Mouse (Mus musculus) cortical plate, adult 2 months (tissue): ENCODE data around the gene Fhdc1. TPM values are rescaled to one million over a fixed set of nuclear protein-coding genes. Genes with fewer than 3 reads are reported as not detected.

Experiments used
- H3K27ac ChIP-seq: fragments of 200-500 bp; 2 replicates; pipeline ENCODE4 v1.5.1; 2012; ENCODE audit warnings: low read length, control low read depth, inconsistent platforms; ENCODE audit not compliant: insufficient read depth
- H3K4me1 ChIP-seq: fragments of 200-500 bp; 2 replicates; pipeline ENCODE4 v1.6.1; 2011; ENCODE audit warnings: low read length; ENCODE audit not compliant: control insufficient read depth, insufficient read depth
- H3K4me3 ChIP-seq: fragments of 200-500 bp; 2 replicates; pipeline ENCODE4 v1.5.1; 2011; ENCODE audit warnings: mild to moderate bottlenecking, low read length, control low read depth; ENCODE audit not compliant: insufficient read depth
- CTCF ChIP-seq: fragments of 200-500 bp; IDR thresholded peaks from 2 replicates; pipeline ENCODE4 v1.5.1; 2011; ENCODE audit warnings: mild to moderate bottlenecking, control low read depth, low read length; ENCODE audit not compliant: insufficient read depth; ENCODE audit errors: extremely low read depth
- POLR2A ChIP-seq: fragments of 200-500 bp; IDR thresholded peaks from 2 replicates; pipeline ENCODE4 v1.6.1; 2011; ENCODE audit warnings: mild to moderate bottlenecking, low read length, control low read depth; ENCODE audit not compliant: insufficient read depth; ENCODE audit errors: extremely low read depth
- polyA plus RNA-seq: library from polyadenylated mRNA; depleted of rRNA; stranded (reverse); fragments of >200 nt; gene quantifications from 2 replicates; pipeline ENCODE4 v1.2.3, GENCODE M21; 2012

Gene Fhdc1
- polyA plus RNA-seq, 1 experiment = 1.9 TPM

DNA sequence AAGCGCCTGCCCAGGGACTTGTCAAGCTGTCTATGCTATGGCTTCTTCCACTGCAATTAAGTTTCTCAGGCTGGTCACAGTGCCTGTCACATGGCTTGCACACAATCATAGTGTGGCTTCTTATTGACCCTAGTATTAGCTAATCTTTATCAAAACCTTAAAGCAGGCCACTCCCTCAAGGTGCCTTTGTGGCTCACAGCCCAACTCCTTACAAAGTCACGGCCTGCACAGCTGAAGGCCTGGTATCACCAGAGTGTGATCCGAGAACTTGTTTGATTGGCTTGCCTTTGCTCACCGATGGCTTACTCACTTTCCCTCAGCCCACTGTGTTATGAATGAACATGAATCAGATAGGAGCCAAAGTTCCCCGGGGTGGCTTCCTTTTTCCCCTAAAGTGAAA lies 52.5 kb downstream of the Fhdc1 start:
- Histone ChIP-seq H3K4me3 (no peak overlapping the region), H3K4me1 (no peaks in the 10 kb centered on the region), H3K27ac (no peak overlapping the region)
- TF ChIP-seq CTCF (no peak), POLR2A (no peak)

DNA sequence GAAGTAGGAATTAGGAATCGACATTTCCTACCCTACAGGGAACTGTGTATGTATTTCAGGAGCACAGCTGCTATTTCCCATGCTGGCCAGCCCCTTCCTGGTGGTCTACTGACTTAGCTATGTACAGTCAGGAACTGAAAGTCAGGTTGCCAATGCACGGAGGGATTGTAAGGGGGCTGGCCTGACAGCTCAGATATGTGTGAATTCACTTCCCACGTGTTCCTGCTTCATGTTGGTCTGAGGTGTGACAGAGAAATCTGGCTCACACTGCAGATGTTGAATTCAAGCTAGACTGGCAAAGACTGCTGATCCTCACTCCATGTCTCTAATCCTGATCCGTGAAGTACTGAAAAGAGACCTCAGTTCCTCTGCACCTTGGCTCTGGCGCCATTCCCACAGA lies 57.9 kb downstream of the Fhdc1 start:
- H3K27ac ChIP-seq = no peak overlapping the region
- no peak overlapping the region for H3K4me3 ChIP-seq
- TF ChIP-seq CTCF (no peak), POLR2A (no peak)
- no peaks in the 10 kb centered on the region for H3K4me1 ChIP-seq

DNA sequence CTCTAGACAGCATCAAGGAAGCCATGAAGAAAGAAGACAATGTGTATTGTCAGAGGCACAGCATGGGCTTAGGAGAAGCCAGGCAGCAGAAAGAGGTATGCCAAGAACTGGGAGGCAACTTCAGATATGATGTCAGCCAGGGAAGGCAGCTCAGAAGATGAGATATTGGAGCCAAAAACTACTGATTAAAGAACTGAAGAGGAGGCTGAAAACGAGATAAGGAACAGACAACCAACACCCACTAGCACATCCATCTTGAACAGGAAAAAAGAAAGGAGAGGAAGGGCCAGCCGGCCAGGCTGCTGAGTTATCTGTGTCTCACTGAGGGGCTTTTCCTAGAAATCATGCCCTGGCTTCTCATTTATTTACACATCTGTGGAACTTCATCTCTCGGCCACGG lies 66.4 kb downstream of the Fhdc1 start:
- TF ChIP-seq POLR2A (no peak), CTCF (no peak)
- no peak overlapping the region for H3K4me3 ChIP-seq
- no peaks in the 10 kb centered on the region for H3K4me1 ChIP-seq
- no peak overlapping the region for H3K27ac ChIP-seq

DNA sequence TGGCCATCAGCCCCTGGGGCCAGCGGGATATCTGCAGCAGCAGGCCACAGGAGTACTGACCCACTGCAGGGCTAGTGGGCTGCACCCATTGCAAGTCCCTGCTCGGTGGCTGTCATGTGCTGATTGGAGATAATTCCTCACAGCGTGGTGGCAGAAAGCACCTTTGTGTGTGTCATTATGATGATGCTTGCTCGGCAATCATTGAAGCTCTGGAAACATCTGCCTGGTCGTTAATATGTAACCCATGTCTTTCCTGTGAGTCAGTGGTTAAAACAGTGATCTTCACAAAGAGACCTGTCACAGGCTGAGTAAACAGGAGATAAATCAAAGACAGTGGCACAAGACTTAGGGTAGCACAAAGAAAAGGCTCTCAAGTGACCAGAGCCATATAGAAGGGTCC lies 67.3 kb downstream of the Fhdc1 start:
- H3K27ac ChIP-seq = no peak overlapping the region
- no peak overlapping the region for H3K4me3 ChIP-seq
- H3K4me1 ChIP-seq = no peaks in the 10 kb centered on the region
- TF ChIP-seq POLR2A = no peak
- no peak for TF ChIP-seq CTCF

DNA sequence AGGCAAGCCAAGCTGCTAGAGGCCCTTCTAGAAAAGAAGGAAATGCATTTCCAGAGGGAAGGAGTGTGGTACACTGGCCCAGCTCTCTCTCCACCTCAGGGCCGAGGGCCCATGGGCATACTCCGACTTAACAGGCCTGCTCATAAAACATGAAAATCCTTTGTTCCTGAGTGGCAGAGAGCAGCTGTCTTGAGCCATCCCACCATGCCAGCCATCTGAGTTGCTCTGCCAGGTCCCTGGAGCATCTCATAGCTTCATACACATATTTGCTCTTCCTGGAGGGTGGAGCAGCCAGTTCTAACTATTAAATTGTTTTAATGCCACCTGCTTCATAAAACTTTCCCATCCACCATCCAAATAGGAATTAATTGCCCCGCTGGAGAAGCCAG lies 70.8 kb downstream of the Fhdc1 start:
- Histone ChIP-seq H3K4me1 (no peaks in the 10 kb centered on the region), H3K4me3 (no peak overlapping the region), H3K27ac (no peak overlapping the region)
- TF ChIP-seq POLR2A (no peak), CTCF (no peak)

DNA sequence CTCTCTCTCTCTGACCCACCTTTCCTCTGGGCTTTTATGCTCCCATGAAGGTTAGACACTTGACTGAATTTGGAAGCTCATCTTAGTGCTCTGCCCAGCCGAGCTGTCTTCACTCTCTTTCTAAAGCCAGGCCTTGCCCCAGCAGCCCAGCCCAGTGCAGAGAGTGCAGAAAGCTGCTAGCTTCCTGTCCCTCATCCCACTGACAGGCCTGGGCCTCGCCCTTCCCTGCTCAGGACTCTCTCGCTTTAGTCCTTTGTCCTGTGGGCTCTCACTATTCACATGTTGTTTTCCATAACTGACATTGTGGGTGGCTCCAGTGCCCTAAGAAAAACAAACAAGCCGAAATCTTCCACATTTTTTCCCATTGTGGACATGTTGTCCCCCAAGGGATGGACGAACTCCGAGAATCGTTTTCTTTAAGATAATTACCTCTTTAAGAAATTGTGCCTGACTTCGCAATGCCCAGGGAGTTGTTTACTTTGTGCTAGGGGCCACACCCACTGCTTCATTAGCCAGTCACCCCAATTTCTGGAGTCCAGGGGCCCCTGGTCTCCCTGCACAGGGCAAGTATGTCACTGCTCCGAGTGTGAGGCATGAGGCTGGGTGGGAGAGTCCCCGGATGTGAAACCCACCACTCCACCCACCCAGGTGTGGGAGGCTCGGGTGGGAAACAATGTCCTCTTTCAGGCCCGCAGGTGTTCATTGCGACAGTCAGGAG lies 71.3 kb downstream of the Fhdc1 start:
- Histone ChIP-seq H3K27ac (no peak overlapping the region), H3K4me1 (no peaks in the 10 kb centered on the region), H3K4me3 (no peak overlapping the region)
- TF ChIP-seq CTCF = no peak
- TF ChIP-seq POLR2A = no peak

DNA sequence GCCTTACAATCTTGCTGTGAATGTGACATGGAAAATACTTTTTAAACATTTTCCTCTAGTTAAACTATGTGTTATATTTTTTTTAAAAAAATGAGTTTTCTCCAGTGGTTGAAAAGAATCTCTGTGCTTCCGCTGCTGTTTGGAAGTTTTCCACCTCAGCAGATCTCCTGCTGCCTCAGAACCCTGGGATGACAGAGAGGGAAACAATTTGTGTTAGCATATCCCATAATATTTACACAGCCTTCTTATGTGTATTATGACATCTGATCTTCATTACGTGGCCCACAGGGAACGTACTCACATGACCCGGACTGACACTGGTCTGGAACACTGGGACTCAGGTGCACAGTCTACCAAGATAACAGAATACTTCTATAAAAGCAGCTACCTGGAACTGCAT lies 74.7 kb downstream of the Fhdc1 start:
- Histone ChIP-seq H3K27ac (no peak overlapping the region), H3K4me3 (no peak overlapping the region), H3K4me1 (no peaks in the 10 kb centered on the region; the same call in 1 of the 2 replicates)
- TF ChIP-seq POLR2A = no peak
- TF ChIP-seq CTCF = no peak

DNA sequence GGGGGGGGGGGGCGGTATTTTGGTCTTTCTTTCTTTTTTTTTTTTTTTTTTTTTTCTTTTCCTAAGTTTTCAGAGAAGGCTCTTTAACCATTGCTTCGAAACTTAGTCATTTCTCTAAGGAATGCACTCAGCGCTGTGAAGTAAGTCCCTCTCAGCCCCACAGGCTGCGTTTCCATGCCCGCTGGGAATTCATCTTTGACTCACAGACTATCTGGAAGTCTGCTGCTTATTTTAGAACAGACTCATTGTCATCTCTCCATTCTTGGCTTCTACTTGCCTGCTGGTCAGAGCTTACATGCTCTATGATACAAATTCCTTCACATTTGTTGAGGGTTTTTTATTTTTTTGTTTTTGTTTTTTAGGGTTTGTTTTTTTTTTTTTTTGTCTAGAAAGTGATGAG lies 76.8 kb downstream of the Fhdc1 start:
- TF ChIP-seq CTCF = no peak
- TF ChIP-seq POLR2A = no peak
- Histone ChIP-seq H3K4me3 (no peak overlapping the region), H3K4me1 (no peaks in the 10 kb centered on the region; the same call in 1 of the 2 replicates), H3K27ac (no peak overlapping the region)

DNA sequence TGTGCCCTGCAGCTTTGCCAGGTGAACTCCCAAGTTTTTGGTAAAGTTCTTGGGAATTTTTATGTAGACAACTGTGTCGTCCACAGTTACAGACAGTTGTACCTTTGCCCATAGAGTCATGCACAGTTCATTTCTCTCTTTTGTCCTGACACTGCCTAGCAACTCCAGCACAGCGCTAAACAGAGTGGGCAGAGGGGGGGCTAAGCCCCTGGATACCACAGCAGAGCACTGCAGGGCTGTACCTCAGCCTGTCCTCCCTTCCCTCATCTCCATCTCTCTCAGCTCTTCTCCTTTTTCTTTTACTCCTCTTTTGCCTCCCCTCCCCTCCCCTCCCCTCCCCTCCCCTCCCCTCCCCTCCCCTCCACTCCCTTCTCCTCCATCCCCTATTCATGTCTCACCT lies 77.5 kb downstream of the Fhdc1 start:
- no peak overlapping the region for H3K27ac ChIP-seq
- H3K4me3 ChIP-seq = no peak overlapping the region
- TF ChIP-seq POLR2A (no peak), CTCF (no peak)
- no peaks in the 10 kb centered on the region; the same call in 1 of the 2 replicates for H3K4me1 ChIP-seq

DNA sequence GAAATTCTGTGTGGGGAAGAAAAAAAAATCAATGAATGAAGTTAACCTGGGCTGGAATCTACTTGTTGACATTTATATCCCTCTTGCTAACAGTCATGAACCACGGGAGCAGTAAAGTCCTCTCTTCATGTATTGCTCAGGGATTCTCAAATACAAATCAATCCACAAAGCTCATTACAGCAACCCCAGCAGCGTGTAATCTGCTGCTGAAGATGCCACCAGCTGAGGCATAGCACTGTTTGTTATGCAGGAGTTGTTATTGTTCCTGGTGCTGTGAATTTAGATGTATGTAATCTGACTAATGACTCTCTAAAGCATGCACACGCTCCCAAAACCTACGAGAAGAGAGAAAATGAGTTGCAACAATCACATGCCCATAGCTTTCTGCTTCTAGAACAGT lies 82.3 kb downstream of the Fhdc1 start:
- no peaks in the 10 kb centered on the region; the same call in 1 of the 2 replicates for H3K4me1 ChIP-seq
- TF ChIP-seq CTCF = no peak
- TF ChIP-seq POLR2A = no peak
- H3K4me3 ChIP-seq = no peak overlapping the region
- H3K27ac ChIP-seq = no peak overlapping the region
